Mouse (Mus musculus) lung, postnatal 25 days (tissue): ENCODE results near the gene 2610028H24Rik.

Experiments used
- DNase-seq: peaks from one replicate; pipeline ENCODE4 v3.0.0; 2022; ENCODE audit warnings: low spot score

Gene 2610028H24Rik

DNA sequence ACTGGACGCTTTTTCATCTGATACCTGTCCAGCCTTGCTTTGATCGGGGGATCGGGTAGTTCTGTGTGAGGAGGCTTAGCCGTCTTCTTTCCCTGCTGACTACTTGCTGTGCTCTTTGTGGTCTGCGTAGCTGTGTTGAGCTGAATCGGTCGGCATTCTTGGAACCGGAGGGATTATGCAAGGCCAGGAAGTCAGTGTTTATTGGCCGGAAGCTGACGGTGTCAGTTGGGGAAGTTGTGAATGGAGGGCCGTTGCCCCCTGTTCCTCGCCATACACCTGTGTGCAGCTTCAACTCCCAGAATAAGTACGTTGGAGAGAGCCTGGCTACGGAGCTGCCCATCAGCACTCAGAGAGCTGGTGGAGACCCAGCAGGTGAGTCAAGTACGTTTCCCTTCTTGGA is 40.3 kb downstream of the 2610028H24Rik start:
- DNase-seq, result no peak

DNA sequence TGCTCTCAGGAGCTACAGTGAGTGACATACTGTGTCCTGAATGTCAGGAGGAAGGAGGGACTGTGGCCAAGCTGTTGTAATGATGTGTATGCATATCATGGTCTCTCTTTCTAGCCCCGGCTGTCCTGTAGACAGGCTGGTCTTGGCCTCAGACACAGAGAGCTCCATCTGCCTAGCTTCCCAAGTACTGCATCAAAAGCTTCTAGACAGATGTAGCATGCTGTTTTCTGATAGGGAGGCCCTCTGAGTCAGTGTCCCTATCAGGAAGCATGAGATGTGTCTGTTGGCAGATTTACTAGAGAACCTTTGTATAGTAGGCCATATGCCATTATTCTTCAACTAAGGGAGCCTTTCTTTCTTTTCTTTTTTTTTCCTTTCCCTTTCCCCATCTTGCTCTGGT is 44.6 kb downstream of the 2610028H24Rik start:
- no peak for DNase-seq

DNA sequence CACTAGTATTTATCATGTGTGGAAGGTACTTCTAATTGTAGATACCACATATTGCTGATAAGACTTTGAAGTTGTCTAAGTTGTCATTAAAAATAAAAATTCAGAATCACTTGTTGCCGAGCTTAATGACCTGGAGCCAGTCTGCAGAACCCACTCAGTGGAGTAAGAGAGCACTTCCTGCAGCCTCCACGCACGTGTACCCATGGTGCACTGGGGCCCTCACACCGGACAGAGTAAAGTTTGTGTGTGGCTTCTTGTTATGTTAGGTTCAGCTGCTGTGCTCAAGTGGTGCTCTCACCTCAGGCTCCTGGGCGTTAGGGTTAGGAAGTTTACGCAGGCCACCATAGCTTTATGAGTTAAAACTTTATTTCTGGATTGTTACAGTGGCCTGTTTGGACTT is 46.6 kb downstream of the 2610028H24Rik start:
- DNase-seq, result no peak

DNA sequence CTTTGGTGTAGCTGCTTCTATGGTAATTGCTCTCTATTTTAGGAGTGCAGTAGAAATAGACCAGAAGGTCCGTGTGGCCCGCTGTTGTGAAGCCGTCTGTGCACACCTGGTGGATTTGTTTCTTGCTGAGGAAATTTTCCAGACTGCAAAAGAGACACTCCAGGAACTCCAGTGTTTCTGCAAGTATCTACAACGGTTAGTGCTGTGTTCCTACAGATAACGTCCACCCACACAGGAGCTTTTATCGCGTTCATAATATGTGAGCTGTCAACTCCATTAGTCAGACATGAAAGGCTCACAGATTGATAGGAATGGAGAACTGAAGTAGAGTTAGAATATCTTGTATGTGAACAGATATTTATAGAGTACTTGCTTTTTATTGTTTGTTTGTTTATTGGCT is 47.5 kb downstream of the 2610028H24Rik start:
- DNase-seq, result no peak

DNA sequence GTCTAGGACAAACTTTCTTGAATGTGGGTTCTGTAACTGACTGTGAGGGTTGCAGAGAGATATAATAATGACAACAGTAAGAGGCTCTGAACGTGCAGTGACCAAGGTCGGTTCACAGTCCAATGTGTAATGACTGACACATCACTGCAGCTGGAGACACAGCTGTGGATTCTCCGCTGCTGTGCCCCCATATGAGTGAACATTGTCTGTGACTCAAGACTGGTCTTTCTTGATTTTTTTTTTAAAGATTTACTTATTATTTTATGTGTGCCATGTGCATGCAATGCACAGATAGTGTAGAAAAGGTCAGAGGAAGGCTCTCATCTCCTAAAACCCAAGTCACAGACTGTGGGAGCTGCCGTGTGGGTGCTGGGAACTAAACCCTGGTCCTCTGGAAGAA is 48.6 kb downstream of the 2610028H24Rik start:
- no peak for DNase-seq

DNA sequence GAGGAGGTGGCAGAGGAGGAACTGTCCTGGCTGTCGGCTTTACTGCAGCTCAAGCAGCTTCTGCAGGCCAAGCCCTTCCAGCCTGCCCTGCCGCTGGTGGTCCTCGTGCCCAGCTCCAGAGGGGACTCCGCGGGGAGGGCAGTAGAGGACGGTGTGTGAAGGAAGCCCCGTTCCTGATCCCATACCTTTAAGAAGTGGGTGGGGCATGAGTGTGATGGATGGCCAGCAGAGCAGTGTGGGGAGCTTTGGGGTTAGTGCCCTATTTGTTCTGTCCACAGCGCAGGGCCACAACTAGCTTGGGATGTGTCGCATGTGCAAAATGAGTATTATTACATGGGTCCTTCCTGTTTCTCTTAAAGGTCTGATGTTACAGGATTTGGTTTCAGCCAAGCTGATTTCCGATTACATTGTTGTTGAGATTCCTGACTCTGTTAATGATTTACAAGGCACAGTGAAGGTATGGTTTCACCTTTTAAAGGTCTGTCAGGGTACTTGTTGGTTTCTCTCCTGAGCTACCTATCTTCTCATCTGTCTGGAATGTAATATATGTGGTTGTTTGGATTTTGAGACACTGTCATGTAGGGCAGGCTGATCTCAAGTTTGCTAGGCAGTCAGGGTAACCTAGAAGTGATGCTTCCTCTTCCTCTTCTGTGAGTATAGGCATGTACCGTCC is 55.5 kb downstream of the 2610028H24Rik start:
- DNase-seq, result no peak

DNA sequence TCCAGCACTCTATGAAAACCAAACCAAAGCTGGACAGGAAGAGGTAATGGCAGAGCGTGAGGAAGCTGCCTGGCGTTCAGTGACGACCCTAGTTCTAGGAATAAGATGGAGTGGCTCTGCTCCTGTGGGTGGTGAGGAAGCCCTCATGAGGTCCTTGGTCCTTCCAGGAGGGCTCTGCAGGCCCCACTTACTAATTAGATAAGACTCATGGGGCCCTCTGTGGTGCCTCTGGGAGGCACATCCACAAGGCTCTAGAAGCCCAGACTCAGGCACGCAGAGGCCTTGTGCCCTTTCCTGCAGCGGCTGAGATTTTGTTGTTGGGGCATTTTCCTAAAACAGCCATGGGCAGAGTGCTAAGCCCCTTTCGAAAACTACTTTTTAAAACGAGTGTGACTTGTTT is 57.0 kb downstream of the 2610028H24Rik start:
- no peak for DNase-seq
